Mouse (Mus musculus) adrenal gland, postnatal 10 days (tissue): ENCODE results near the gene Slc28a3. TPM values are rescaled to one million over a fixed set of nuclear protein-coding genes. Genes with fewer than 3 reads are reported as not detected.

ENCODE experiments used
- DNase-seq: peaks from one replicate; pipeline ENCODE4 v3.0.0; 2021; ENCODE audit warnings: mixed read lengths
- long read RNA-seq, 2 experiments: library from polyadenylated mRNA; stranded (forward); transcript quantifications; one replicate each; pipeline ENCODE4 v2.0.0; 2021
- total RNA-seq, 2 experiments: library from RNA; stranded (reverse); gene quantifications; 2 replicates each; pipeline ENCODE4 v1.2.3; 2021

Slc28a3 gene
- not detected for total RNA-seq
- long read RNA-seq, experiment 1 = 0 reads
- long read RNA-seq, experiment 2 = 0 reads

DNA sequence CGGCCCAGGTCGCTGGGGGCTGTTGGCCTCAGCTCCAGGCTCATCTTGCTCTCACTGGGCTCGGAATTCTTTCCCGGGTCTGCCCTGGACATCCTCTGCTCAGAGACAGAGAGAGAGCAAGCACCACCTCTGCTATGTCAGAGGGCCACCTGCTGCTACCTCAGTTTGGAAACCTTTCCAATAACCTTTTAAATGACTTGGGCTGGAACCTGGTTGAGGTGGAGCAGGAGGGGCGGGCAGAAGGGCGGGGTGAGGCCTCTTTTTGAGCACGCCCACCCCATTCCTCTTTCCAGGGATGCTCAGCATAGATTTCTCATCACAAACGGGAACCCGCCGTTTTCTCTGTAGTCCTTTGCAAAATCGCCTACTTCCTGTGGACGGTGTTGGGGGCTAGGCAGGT is at the start of gene Slc28a3:
Gene Slc28a3 (minus strand): TSS at position 162 of the 400 bp plus-strand sequence.
- DNase-seq = no peak

DNA sequence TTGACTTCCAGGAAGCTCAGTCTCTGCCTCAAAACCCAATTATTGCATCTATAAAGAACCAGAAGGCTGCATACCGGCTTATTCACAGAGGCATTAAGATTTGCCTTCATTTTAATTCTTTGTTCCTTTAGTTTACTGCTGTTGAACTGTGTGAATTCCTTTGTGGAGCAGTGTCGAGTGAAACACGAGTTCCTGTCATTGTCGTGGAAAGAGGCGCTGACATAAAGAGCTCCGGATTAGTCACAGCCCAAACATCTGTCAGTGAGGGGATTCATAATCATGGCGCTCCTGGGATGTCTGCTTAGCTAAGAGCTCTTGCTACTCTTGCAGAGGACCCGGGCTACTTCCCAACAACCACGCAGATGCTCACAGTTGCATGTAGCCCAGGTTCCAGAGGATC is 47.3 kb upstream of the Slc28a3 start:
- DNase-seq = no peak

DNA sequence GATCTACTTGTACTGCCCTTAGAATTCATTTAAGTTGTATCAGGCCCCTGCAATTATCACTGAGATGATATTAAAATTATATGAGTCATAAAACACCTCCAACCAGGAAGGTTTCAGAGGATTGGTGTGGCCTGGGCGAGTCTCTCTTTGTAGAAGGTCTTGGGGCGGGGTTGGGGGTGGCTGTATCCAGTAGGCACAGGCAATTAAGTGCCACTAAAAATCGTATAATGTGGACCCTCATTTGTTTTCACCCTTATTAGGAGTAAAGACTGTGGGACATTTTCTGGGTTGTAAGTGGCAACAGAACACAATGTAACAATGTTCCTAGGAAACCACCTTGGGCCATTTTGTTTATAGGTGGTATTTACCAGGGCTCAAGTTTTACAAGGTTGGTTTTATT is 46.2 kb upstream of the Slc28a3 start:
- no peak for DNase-seq

DNA sequence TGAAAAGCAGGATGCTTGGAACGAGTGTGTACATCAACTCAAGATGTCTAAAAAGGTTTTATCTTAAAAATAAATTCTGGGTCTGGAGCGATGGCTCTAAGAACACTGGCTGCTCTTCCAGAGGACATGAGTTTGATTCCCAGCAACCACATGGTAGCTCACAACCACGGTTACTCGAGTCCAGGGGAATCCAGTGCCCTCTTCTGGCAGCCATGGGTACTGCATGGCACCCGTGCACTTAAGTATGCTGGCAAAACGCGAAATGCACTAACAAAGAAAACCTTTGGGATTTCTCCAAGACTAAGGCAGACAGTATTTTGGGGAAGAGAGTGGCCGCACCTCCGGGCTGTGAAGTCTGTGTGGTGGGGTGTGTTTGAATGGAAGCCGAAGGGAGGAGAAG is 44.9 kb upstream of the Slc28a3 start:
- DNase-seq = no peak

DNA sequence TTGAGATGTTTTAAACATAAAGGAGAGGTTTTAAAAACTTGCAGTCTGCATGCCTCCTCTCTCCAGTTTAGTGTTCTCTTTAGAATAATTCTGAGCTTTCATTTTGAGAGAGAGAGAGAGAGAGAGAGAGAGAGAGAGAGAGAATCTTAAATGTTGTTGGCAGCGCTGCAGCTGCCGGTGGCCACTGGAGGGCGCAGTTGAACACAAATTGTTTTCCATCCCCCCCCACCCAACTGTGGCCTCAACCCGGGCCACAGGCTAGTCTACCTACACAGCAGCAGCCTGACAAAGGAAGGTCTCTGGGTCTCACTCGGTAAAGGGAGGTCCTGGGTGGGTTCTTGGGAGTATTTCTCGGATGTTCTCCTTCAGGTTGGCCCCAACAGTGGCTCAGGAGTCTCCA is 29.7 kb upstream of the Slc28a3 start:
- DNase-seq = peak; percentile 72

DNA sequence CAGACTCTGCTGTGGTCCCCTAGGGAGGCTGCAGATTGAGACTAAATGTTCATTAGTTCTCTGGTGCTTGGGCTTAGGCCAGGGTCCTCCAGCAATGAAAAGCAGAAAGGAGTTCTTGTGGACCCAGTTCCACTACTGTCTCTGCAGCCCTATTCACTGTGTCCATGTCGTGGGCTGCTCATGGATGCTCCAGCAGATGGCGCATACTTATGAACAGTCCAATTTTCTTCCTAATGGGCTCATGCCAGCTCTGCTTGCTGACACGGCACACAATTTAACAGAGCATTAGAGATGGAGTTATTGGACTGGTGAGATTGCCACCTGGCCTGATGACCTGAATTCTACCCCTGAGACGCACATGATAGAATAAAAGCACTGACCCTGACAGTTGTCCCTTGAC is 28.3 kb upstream of the Slc28a3 start:
- peak; percentile 38 for DNase-seq

DNA sequence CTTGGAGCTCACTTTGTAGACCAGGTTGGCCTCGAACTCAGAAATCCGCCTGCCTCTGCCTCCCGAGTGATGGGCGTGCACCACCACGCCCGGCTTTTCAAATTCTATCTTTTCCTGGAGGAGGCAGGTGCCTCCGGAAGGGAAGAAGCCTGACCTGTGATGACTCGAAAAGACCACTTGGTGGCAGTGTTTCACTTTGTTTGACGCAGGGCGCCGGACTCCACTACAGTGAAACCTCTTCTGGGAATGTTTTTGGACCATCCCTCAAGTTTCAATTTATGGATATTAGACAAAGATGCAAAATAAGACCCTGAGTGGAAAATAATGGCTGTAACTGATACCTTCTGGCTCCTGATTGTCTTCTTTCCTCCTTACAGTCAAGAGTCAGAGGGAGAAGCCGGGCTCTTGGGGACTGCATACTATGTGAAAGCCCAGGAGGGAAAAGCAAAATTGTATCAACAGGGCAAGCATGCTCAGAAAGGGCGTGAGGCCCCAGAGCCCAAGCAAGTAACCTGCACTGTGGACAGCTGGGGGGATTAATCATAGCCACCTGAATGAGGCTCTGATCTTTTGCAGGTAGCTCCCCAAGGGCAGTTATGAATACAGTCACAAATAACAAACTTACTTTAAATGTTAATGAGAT is 26.8 kb upstream of the Slc28a3 start:
- peak; percentile 64 for DNase-seq

DNA sequence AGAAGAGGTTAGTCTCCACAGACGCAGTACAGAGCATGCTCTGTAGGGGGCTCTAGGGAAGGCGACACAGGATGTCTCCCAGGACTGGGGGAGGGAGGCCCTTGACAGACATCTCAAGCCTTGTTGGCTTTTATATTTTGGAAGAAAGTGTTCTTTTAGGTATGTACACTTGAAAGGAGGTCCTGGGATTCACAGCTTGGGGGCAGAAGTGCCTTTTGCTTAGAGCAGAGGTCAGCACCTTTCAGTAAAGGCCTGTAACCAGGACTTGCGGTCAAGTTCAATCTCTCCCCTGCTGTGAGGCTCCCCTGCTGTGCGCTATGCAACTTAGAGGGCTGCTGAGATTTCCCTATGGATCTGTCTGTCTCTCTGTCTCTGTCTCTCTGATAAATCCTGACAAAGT is 23.2 kb upstream of the Slc28a3 start:
- no peak for DNase-seq

DNA sequence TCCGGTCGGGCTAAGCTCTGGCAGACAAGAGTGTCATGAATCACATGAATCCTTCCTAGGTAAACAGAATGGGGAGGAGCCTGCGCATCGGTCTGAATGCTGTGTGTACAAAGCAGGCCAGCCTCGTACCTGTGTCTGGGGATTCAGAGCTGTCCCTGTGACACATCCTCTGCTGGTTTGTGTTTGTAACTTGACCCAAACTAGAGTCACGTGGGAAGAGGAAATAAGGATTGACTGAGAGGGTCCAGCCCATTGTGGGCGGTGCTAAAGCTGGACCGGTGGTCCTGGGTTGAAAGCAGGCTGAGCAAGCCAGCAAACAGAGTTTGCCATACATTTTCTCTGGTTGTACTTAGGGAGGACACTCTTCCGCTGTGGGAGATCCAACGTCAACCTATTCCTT is 20.1 kb upstream of the Slc28a3 start:
- DNase-seq = no peak

DNA sequence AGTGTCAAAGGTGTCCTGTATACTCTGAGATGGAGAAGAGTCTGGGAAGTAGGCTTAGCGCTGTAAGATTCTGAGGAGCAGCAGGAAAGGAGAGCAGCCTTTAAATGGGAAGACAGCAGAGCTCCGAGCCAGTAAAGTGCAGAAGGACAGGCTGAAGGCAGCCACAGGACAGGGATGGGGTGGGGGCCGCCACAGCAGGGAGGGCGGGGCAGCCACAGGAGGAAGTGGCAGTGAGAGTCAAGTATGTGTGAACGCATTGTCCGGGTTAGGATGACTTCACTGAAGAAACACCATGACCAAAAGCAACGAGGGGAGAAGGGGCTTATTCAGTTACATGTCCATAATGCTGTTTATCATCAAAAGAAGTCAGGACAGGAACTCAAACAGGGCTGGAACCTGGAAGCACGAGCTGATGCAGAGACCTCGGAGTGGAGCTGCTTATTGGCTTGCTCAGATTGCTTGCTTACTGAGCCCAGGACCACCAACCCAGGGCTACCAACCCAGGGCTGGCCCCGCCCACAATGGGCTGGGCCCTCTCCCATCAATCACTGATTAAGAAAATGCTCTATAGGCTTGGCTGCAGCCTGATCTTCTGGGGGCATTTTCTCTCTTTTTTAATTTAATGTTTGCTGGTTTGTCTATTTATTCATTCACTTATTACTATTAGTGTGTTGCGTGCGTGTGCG is 18.8 kb upstream of the Slc28a3 start:
- DNase-seq = no peak

DNA sequence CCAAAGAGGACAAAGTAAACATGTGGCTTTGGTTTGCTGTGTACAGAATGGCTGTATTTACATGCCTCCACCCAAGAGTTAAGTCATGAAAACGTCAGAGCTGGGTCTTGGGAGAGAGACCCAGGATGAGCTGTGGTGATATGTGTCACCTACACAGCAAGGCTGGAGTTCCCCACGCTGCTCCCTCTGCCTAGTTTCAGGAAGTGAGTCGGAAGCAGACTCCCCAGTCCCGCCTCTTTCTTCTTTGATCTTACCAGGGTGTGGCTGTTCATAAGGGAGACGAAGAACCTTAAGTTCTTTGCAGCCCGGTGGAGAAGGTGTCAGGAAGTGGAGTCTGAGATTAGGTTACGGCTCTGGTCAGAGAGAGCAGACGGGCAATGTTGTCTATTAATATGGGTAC is 12.0 kb upstream of the Slc28a3 start:
- DNase-seq = no peak

DNA sequence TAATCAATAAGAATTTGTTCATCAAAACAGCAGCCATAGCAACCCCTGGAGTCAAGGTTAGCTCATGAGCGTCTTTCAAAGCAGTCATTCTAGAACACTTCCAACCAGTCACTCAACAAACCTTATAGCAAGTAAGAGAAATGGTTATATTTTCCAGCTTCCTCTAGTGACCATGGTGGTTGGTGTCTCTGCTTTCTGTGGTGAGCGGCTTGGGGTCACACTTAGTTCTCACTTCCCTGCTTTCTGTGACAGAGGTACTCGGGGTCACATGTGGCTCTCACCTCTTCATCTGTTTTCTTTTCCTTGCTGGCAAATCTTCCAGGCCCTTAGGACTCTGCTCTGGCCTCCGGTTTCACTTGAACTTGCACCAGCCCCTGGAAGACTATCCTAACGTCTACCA is 8.6 kb upstream of the Slc28a3 start:
- no peak for DNase-seq

DNA sequence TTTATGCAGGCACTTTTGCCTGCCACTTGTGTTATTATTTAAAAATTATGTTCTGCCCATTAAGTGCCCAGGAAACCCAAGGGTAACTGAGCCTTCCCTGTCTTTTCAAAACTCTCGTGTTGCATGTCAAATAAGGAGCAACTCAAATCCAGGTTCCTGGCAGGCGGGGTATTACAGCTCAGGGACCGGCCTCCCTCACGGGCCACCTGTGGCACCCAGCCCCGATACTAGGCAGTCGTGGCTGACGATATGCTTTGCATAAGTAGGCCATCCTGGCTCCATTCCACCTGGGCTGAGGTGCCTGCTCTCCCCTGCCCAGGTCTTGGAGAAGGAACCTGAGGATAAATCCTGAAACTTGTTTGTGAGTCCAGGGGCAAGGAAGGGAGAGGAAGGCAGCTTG is 618 bp downstream of the Slc28a3 start:
- DNase-seq = no peak

DNA sequence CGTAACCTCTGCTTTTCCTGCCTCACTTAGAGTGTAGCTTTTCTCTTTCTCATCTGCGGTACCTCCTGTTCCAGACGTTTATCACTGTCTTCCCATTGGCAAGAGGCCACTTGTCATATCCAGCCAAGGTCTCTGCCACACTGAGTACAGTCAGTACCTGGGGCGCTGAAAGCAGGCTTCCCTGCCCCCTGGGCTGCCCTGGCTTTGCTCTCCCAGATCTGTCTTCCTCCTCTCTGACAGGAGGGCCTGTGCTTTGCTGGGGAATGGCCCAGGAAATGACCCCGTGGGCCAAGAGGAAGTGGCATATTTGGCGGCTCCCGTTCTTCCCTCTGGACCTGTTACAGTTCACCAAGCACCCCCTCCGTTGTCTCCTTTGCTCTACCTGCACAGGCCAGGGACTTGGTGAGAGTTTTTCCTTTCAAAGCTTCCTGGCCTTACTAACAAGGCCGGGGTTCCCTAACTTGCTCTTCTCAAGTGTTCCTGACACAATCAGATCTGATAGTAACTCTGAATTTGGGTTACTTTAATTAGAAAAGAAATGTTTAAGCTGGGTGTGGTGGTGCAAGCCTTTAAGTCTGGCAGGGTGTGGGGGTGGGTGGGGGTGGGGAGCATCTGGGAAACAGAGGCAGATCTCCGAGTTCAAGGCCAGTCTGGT is 9.3 kb downstream of the Slc28a3 start:
- peak; percentile 80 for DNase-seq

DNA sequence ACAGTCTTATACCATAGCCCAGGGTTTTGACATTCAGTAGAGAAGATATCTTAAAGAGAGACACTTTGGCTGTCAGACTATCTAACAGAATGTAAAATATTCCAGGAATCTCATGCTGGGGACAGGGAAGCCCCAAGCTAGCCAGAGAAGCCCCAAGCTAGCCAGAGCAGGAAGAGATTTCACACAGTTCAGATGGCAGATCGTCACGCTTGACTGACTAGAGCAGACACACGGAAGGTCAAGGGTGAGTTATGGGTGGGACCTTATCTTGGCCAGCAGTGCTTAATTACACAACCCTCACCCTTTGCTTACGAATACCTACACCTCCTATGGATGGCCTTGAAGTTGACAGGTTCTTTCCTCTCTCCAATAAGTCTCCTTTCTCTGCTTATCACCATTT is 12.1 kb downstream of the Slc28a3 start:
- DNase-seq = no peak

DNA sequence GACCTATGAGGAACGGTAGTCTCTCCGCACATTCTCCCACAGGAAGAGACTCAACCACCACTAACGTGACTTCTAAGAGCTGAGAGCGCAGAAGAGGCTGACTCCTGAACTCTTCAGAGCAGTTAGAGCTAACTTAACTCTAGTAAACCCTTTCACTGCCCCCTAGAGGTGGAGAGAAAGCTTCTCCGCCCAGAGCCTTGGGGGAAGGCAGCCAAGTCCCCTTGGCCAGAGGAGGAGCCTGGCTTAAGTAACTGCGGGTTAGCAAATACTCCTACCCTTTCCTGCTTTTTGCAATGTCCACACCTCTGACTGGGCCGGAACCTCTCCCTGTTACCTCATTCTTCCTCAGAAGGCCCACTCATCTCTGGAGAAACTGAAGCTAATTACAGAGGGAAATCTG is 17.5 kb downstream of the Slc28a3 start:
- DNase-seq = peak; percentile 86

DNA sequence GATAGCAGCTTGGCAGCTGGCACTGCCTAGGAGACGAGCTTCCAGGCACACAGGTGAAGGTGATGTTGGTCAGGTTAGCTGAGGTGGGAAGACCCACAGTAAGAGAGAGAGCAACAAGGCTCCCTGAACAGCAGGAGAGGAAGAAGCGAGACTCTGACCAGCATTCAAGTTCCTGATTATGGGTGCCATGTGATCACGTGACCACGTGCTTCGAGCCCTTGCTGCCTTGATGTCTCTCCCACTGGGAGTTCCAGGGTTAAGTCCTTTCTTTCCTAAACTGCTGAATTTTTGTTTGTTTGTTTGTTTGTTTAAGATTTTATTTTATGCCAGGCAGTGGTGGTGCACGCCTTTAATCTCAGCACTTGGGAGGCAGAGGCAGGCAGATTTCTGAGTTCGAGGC is 18.8 kb downstream of the Slc28a3 start:
- DNase-seq = no peak

DNA sequence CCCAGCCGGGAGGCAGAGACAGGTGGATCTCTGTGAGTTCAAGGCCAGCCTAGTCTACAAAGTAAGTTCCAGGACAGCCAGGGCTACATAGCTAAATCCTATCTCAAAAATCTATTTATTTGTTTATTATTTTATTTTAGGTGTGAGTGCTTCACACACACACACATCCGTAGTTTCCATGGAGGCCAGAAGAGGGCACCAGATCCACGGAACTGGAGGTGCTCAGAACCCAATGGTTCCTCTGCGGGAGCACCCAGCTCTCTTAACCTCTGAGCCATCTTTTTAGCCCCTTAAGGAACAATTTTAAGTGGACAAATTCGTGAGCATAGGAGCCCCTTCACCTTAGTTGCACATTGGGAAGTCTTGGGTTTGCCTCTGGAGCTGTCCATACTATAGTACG is 20.0 kb downstream of the Slc28a3 start:
- DNase-seq = peak; percentile 74

DNA sequence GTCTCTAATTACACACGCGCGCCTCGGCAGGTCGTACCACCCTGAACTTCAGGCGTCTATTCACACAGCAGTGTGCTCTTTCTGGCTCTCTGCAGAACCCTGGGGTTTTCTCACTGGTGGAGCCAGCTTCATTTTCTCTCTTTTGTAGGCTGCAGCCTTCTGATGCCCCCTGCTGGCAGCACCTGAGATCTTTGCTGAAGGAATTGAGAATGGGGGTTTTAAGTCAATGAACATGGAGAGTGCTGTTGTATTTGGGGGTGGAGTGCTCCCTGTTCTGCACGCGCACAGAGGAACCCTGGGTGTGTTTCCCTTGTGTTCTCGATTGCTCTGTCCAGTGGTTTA is 21.2 kb downstream of the Slc28a3 start:
- peak; percentile 85 for DNase-seq

DNA sequence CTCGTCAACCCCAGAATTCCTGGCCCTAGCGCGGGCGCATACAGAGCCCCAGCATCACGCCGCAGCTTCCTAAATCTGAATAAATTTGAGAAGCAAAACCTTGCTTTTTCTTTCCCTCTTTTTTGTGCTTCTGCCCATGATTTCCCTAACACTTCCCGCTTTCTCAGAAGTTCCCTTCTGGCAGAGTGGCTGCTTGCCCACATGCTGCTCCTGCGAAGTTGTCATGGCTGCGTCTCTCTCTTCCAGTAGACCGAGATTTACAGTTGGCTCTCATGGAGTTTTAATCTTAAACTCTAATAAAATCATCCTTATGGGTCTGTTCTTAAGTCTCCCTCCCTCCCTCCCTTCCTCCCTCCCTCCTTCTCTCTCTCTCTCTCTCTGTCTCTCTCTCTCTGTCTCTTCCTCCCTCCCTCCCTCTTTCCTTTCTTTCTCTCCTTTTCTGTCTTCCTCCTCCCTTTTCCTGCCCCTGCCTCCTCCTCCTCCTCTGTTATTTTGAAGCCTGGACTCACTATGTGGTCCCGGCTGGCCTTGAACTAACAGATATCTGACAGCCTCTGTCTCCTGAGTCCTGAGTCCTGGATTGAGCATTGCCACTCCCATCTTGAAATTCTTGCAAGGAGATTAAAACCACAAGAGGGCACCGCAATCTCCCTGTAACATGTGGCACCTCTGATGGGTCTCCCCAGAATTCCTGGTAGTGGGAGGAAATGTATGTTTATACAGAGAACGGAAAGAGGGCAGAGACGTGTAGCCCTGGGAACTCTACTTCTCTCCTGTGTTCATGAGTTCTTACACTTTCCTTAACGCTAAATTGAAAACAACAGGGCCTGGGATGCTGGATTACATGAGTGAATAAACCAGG is 21.8 kb downstream of the Slc28a3 start:
- no peak for DNase-seq

DNA sequence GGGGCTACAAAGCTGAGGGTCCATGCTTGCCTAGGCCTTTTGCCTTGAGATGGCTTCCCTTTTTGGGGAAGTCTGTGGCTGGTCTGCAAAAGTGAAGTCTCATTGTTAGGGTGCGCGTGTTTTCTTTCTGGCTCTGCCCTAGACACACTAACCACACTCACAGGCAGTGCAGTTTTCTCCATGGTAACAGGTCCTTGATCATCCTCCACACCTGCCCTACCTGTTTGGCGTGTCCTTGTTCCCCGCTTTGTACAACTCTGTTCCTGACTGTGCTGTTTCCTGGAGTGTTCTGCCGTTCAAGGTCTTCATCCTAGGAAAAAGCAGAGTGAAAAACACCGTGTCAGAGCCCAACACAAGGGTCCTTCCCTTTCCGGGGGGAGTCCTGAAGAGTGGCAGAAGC is 22.7 kb downstream of the Slc28a3 start:
- DNase-seq = no peak

DNA sequence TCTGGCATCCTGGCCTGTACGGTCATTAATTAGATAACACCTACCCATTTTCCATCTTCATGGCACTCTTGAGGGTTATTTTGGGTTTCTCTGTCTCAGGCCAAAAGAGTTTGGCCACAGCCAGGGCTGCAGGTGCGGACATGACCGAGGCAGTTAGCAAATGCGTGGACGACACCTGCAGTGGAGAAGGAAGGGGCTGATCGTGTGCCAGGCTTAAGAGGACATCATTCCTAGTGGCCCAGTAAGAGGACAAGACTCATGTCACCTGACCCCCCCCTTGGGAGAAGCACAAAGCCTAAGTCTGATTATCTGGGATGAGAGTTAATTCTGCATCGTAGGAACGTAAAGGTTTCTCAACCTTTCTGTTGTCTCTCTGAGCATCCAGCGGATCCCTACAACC is 44.5 kb downstream of the Slc28a3 start:
- DNase-seq = no peak
